Mouse (Mus musculus) gastrocnemius, postnatal 10 days (tissue): ENCODE measurements around the gene Lyz1. TPM values are rescaled to one million over a fixed set of nuclear protein-coding genes. Genes with fewer than 3 reads are reported as not detected.
"Not testable (repeated sequence)": the region's sequence is repeated elsewhere in the genome, so short reads cannot be mapped to it uniquely, and the experiment has no call there.

Source experiments
- DNase-seq: peaks from one replicate; pipeline ENCODE4 v3.0.0; 2021; ENCODE audit warnings: mixed read lengths
- long read RNA-seq, 2 experiments: library from polyadenylated mRNA; stranded (forward); transcript quantifications; one replicate each; pipeline ENCODE4 v2.0.0; 2021
- total RNA-seq, 2 experiments: library from RNA; stranded (reverse); gene quantifications; 2 replicates each; pipeline ENCODE4 v1.2.3; 2021

The Lyz1 gene
- total RNA-seq, result 1 to 10 TPM; 3.1 to 6.3 TPM
- long read RNA-seq, experiment 1, result 0 reads
- long read RNA-seq, experiment 2, result 0 reads

- no peak for DNase-seq
Observed at GRCm38 (mm10) chr10:117292671-117293070, at the start of gene Lyz1. TSS of gene Lyz1 (minus strand) at chr10:117292868.

GRCm38 (mm10) chr10:117342406-117342805, 49.7 kb upstream of the Lyz1 start:
- DNase-seq, result no peak

GRCm38 (mm10) chr10:117341029-117341428, 48.4 kb upstream of the Lyz1 start:
- DNase-seq, result no peak

GRCm38 (mm10) chr10:117339241-117339640, 46.6 kb upstream of the Lyz1 start:
- no peak for DNase-seq

- no peak for DNase-seq
Observed at GRCm38 (mm10) chr10:117337946-117338345, 45.3 kb upstream of the Lyz1 start.

- no peak for DNase-seq
Observed at GRCm38 (mm10) chr10:117335649-117336048, 43.0 kb upstream of the Lyz1 start.

GRCm38 (mm10) chr10:117330521-117330920, 37.9 kb upstream of the Lyz1 start:
- no peak for DNase-seq

GRCm38 (mm10) chr10:117323782-117324181, 31.1 kb upstream of the Lyz1 start:
- no peak for DNase-seq

- no peak for DNase-seq
Observed at GRCm38 (mm10) chr10:117322630-117323029, 30.0 kb upstream of the Lyz1 start.

- DNase-seq, result no peak
Observed at GRCm38 (mm10) chr10:117320571-117320981, 27.9 kb upstream of the Lyz1 start.

GRCm38 (mm10) chr10:117316391-117316790, 23.7 kb upstream of the Lyz1 start:
- no peak for DNase-seq

GRCm38 (mm10) chr10:117313133-117313532, 20.5 kb upstream of the Lyz1 start:
- no peak for DNase-seq

GRCm38 (mm10) chr10:117312168-117312567, 19.5 kb upstream of the Lyz1 start:
- DNase-seq, result no peak

GRCm38 (mm10) chr10:117304371-117304770, 11.7 kb upstream of the Lyz1 start:
- no peak for DNase-seq

GRCm38 (mm10) chr10:117301688-117302087, 9.0 kb upstream of the Lyz1 start:
- no peak for DNase-seq

GRCm38 (mm10) chr10:117299901-117300520, 7.3 kb upstream of the Lyz1 start:
- no peak for DNase-seq

- no peak for DNase-seq
Observed at GRCm38 (mm10) chr10:117299106-117299505, 6.4 kb upstream of the Lyz1 start.

- DNase-seq, result no peak
Observed at GRCm38 (mm10) chr10:117298336-117298735, 5.7 kb upstream of the Lyz1 start.

GRCm38 (mm10) chr10:117290936-117291335, 1.7 kb downstream of the Lyz1 start:
- not testable (repeated sequence) for DNase-seq

- DNase-seq, result no peak
Observed at GRCm38 (mm10) chr10:117290046-117290870, 2.4 kb downstream of the Lyz1 start.

- DNase-seq, result not testable (repeated sequence)
Observed at GRCm38 (mm10) chr10:117289034-117289505, 3.6 kb downstream of the Lyz1 start.

GRCm38 (mm10) chr10:117288197-117289033, 4.3 kb downstream of the Lyz1 start:
- no peak for DNase-seq
